Mouse (Mus musculus) CD4-positive helper T cell, adult 2 months (primary cell): ENCODE measurements around the gene Gbp9.
A peak's percentile ranks its signal among the peaks of the same experiment; 100 is the strongest.
"Not testable (repeated sequence)": the region's sequence is repeated elsewhere in the genome, so short reads cannot be mapped to it uniquely, and the experiment has no call there.

Experiments used
- DNase-seq: peaks from one replicate; pipeline ENCODE4 v3.0.0-alpha.2; 2012; ENCODE audit warnings: low read depth, missing footprints, low spot score

Gbp9 gene

DNA sequence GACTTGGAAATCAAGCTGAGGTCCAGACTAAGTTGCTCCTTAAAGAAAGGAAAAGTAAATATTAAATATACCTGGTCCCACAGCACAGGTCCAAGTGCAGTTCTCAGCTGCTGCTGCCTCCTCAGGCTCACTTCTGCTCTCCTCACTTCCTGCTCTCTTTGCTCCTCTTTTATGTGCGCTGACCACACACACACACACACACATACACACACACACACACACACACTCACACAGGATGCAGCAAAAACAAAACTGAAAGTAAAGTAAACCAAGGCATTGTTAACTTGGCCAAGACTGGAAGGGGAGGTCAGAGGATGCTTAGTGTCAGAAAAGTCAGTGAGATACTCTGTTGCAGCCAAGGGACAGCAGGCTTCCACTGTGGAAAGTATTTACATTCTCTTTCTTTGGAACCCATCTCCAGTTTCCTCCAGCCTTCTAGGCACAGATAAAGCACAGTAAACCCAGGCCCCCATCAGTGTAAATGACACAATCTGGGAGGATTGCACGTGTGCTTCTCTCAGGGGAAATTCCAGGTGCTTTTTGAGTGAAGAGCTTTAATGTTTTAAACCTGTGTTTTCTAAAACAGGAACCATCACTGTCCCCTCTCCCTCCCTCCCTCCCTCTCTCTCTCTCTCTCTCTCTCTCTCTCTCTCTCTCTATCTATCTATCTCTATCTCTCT is at the start of gene Gbp9, which contains the start of the genes Gbp8 and Gbp4:
Gene Gbp9, minus strand, starts transcription at position 131 of the 680 bp plus-strand sequence.
Gene Gbp8, minus strand, starts transcription at position 132 of the 680 bp plus-strand sequence.
Gene Gbp4, minus strand, starts transcription at position 178 of the 680 bp plus-strand sequence.
- peak; percentile 91 for DNase-seq

- no peak for DNase-seq
These were observed 42.1 kb upstream of the Gbp9 start for GRCm38 (mm10) chr5:105181446-105181845.

GRCm38 (mm10) chr5:105156582-105156981 is 17.2 kb upstream of the Gbp9 start:
- peak; percentile 16 for DNase-seq

GRCm38 (mm10) chr5:105154049-105154448 is 14.7 kb upstream of the Gbp9 start:
- DNase-seq: no peak

- not testable (repeated sequence) for DNase-seq
These were observed 8.7 kb upstream of the Gbp9 start for GRCm38 (mm10) chr5:105148062-105148461.

DNA sequence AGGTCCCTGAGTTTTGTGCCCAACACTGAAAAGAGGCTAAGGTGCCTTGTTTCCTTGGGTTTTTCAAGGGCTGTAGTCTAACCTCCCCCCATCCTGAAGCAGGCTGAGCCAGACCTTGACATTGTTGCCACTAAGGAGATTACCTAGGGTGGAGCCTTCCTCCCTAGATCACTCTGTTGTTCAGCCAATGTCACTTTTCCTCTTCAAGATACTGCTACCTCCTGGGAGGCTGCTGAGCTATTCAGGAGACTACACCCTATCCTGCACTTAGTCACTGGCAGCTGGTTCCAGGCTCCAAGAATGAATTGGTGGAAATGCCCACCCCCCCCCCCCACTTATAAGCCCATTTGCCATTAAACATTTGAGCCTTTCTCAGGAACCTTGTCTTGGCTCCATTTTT is 7.1 kb upstream of the Gbp9 start:
- no peak for DNase-seq

- peak; percentile 63 for DNase-seq
These were observed 6.4 kb upstream of the Gbp9 start for GRCm38 (mm10) chr5:105145731-105146130.

DNA sequence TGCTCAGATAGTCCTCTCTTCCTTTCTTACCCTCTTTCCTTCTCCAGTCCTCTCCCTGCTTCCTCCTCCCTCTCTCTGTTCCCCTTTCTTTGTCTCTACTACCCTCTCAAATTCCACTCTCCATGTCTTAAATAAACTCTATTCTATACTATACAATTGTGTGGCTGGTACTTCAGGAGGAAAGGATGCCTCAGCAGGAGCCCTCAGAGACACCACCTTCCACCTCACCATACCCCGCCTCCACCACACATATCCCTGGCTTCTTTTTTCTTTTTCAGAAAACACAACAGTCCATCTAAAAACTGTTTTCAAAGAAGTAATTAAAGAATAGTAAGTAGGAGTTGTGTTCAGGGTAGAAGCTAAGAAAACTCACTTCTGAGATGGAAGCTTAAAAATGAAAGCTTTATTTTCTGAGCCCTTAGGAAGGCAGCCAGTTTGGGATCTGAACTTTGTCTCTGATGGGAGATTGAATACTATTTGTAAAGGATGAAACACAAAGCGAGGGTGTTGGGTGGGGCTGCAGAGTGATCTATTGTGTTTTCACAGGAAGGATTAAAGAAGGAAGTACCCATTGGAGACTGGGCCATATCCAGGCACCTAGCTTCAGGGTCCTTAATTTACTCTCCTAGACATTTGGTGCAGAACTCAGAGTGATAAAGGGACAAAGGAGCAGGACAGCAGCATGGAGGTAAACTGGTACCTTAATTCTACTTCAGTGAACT is 911 bp upstream of the Gbp9 start:
- DNase-seq: not testable (repeated sequence)

- peak; percentile 54 for DNase-seq
These were observed 433 bp downstream of the Gbp9 start for GRCm38 (mm10) chr5:105138906-105139305.

DNA sequence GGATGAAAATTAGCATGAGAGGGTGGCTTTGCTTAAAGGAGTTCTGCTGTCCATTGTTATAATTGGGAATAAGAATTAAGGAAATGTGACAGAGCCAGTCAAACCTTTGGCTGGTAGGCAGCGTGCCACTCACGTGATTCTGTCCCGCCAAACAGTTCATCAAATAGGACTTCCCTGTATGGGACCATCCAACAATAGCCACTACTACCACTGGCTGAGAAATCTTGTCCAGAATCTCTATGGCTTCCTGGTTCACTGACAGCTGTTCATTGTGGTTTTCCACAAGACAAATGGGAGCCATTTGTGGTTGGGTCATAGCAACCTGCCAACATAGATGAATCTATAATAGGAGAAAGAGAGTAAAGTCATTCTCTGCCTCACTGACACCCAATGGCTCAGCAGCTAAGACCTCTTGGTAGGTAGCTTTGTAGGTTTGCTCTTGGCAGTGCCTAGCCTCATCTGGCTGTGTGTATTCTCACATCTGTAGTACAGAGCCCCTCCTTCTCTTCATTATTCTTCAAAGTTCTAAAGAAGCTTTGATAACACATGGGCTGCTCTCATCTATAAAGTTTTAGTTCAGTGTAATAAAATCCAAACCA is 2.5 kb downstream of the Gbp9 start:
- DNase-seq: not testable (repeated sequence)

GRCm38 (mm10) chr5:105121731-105122130 is 17.6 kb downstream of the Gbp9 start:
- DNase-seq: not testable (repeated sequence)

DNA sequence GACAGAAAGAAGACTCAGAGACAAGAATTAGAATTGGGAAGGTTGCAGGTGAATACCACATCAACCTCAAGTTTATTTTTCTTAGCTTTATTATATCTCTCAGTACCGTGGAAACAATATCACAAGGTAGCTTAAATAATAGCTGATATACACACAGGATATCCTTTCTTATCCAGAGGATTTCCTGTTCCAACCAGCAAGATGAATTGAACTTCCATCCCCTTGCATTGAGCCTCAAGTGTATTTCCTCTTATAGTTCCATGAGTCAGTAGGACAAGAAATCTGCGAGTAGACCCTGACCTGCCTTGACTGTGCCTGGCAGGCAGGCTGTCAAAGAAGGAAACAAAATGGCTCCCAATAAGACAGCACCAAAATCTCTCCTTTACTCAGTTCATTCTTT is 23.6 kb downstream of the Gbp9 start:
- DNase-seq: peak; percentile 37

DNA sequence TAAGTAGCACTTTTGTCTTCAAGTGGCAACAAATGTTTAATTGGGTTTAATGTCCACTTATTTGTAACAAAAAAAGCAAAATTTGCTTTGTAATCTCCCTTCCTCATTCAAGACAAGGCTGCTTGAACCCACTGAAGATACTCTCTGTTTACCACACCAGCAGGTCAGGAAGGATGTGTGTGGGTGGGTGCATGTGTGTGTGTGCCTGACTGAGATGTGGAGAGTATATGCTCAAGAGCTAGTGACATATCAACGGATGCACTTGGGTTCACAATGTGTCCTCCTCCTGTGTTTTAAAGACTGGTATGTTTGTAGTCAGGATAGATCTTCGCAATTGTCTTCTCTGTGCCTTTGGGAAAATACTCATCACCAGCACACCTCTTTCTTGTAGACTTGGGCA is 24.6 kb downstream of the Gbp9 start:
- peak; percentile 81 for DNase-seq

DNA sequence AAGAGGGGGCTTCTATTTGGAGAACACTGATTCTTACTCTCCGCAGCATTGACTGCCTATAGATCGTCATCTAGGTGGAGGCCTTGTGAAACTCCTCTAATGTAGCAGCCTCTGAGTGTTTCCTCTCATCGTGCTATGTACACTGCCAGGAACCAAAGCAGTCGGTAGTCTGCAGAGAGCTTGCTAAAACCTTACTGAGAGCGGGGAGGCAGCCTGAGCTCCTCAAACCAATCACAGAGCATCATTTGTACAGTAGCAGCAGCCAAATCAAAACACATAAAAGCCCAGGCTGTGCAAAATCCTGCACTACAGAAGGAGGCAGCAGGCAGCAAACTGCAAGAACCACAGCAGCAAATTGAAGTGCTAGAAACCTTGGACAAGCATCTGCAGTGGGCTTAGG is 25.7 kb downstream of the Gbp9 start:
- DNase-seq: peak; percentile 65

GRCm38 (mm10) chr5:105110271-105110852 is 29.0 kb downstream of the Gbp9 start:
- DNase-seq: peak; percentile 86

DNA sequence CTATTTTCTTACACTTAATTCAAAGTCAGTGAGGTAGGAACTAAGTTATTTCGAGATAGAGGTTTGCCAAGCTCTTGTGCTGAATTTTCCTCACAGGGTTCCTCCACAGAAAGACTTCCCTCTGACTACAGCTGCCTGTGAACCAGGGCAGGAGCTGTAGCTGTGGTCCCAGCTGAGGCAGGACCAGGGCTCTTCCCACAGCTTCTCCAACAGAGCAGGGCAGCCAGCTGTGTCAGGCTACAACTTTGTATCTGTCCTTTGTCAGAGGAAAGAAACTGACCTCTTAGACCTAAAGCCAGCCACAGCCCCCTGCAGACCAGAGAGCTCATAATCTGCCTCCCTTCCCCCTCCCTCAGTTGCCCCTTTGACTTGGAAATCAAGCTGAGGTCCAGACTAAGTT is 29.6 kb downstream of the Gbp9 start:
- DNase-seq: peak; percentile 17

DNA sequence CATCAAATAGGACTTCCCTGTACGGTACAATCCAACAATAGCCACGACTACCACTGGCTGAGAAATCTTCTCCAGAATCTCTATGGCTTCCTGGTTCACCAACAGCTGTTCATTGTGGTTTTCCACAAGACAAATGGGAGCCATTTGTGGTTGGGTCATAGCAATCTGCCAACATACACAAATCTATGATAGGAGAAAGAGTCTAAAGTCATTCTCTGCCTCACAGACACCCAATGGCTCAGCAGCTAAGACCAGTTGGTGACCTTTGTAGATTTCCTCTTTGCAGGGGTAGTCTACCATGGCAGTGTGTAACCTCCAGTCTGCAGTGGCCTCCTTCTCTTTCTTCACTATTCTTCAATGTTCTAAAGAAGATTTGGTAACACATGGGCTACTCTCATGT is 33.6 kb downstream of the Gbp9 start:
- not testable (repeated sequence) for DNase-seq

- DNase-seq: no peak
These were observed 57.4 kb downstream of the Gbp9 start for GRCm38 (mm10) chr5:105081900-105082299.

DNA sequence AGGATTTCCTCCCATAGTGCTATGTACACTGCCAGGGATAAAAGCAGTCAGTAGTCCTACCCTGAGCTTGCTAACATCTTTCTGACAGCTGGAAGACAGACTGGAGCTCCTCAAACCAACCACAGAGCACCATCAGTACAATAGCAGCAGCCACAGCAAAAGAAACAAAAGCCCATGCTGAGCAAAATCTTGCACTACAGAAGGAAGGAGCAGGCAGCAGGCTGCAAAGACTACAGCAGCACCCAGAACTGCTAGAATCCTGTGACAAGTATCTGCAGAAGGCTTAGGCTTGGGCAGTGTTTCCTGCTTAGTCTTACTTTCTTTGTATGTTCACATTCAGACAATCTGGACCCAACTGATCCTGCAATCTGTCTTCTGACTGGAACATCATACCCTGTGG is 71.0 kb downstream of the Gbp9 start:
- DNase-seq: peak; percentile 33

- DNase-seq: not testable (repeated sequence)
These were observed 74.9 kb downstream of the Gbp9 start for GRCm38 (mm10) chr5:105064443-105064842.

- DNase-seq: no peak
These were observed 76.0 kb downstream of the Gbp9 start for GRCm38 (mm10) chr5:105063321-105063720.

DNA sequence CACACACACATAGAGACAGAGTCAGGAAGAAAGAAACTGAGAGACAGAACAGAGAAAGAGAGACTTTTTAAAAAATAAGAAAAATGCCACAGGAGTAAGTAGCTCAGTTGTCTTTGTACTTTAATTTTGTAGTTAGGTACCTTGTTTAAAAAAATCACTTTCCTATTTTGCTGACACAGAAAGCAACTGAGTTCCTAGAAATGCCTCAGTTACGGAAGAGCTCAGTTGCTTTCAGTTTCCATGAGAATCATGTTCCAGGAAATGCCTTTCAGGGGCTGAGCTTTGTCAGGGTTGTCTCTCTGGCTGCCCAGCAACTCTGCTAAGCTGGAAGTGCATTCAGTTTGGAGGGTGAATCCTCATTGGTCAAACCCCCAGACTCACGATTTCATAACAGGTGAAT is 76.9 kb downstream of the Gbp9 start:
- peak; percentile 62 for DNase-seq
